Mouse (Mus musculus): ENCODE measurements around the gene 1700031F05Rik.
"Not testable (repeated sequence)": the region's sequence is repeated elsewhere in the genome, so short reads cannot be mapped to it uniquely, and the experiment has no call there.

The 1700031F05Rik gene

GRCm38 (mm10) chrX:102867871-102868270 is at the start of gene 1700031F05Rik:
Gene 1700031F05Rik, minus strand, starts transcription at chrX:102867971.
- DNase-seq (ENCODE audit: low read depth): no peak

GRCm38 (mm10) chrX:102914823-102915222 is 47.1 kb upstream of the 1700031F05Rik start:
- DNase-seq (ENCODE audit: low read depth): not testable (repeated sequence)

GRCm38 (mm10) chrX:102908587-102908986 is 40.8 kb upstream of the 1700031F05Rik start, which contains the start of the genes Dmrtc1a and 1700011M02Rik:
Gene Dmrtc1a, minus strand, starts transcription at chrX:102908687.
Gene 1700011M02Rik, plus strand, starts transcription at chrX:102908905.
- DNase-seq (ENCODE audit: low read depth): not testable (repeated sequence)

GRCm38 (mm10) chrX:102854516-102854915 is 13.3 kb downstream of the 1700031F05Rik start, which contains the start of gene Dmrtc1c2:
Gene Dmrtc1c2, minus strand, starts transcription at chrX:102854616.
- not testable (repeated sequence) for DNase-seq (ENCODE audit: low read depth)

GRCm38 (mm10) chrX:102812311-102812710 is 55.5 kb downstream of the 1700031F05Rik start:
- DNase-seq (ENCODE audit: low read depth): no peak
